Mouse (Mus musculus) natural killer cell, adult 2 months (primary cell): ENCODE data around the gene Ccdc175.
A peak's percentile ranks its signal among the peaks of the same experiment; 100 is the strongest.

Experiments used
- DNase-seq, 2 experiments: peaks; one replicate each; pipeline ENCODE4 v3.0.0; 2022; ENCODE audit warnings: low spot score in 2 of 2

Ccdc175 gene

DNA sequence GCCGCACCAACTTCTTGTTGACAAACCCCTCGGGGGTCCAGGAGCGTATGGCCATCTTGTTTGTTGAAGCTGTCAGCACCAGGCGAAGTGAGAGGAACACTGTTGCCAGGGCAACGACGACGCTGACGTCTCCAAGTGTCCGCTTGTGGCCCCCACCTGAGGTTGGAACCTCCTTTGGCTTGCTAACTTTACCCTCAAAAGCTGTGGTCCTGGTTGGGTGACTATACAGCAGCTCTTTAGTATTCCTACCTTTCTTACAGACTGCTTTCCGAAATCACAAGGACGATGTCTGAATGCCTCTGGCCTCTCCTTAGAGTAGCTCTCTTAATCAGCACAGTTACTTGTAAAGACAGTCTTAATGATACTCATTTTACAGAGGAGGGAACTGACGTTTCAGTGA, at the start of gene Ccdc175:
Gene Ccdc175 (minus strand): TSS at position 101 of the 400 bp plus-strand sequence.
- no peak for DNase-seq

GRCm38 (mm10) chr12:72234151-72234550, 49.3 kb upstream of the Ccdc175 start:
- DNase-seq = no peak

DNA sequence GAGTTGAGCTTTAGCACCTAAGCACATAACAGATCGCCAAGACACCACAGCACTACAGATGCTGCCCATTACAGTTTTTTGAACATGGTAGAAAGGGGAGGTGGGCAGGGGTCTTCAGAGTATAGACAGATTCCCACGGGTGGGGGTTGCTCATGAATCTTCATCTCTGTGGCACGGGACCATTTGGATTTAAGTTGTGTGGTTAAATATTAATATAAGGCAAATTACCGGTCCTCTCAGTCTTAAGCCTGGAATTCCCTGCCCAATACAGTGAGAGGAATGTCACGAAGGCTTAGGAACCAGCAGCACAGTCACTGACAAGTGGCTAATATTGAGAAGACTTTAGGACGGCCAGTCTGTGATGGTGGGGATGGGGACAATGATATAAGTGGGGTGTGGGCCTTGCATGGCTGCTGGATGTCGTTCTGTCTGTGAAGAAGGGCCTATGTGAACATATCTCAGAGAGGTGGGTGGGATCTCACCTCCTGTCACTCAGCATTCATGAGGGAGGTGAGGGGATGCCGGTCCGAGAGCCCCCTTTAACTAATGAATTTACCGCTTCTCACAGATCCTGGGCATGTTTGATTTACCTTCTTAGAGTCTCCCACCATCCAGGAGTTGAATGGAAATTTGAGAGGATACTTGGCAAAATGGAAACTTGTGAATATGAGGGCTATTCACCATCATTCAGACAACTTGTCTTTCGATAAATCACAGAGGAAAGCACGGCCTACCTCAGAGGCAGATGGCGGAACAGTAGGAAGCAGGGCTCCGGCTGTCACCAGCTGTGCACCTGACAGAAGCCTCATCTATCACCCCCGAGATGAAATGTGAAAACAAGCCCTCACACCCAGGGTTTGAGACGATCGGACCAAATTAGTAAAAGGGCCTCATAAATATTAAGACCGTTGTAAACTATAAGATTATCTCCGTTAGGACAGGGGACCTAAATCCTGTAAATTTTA, 48.3 kb upstream of the Ccdc175 start:
- no peak for DNase-seq

DNA sequence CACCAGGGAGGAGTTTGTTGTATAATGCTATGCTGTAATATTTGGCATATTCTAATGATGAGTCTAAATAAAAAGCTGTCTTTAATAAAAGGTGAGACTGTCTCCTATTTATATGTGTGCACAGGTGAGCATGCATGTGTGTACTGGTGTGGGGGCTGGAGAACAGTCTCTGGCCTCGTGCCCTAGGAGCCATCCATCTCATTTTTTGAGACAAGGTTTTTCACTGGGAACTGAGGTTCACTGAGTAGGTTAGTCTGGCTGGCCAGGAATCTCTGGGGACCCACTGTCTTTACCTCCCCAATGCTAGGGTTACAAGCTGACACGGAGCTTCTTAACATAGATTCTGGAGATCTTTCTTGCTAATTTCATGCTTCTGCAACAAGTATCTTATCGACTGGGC, 47.3 kb upstream of the Ccdc175 start:
- no peak for DNase-seq

GRCm38 (mm10) chr12:72229451-72230196, 44.8 kb upstream of the Ccdc175 start:
- DNase-seq = no peak

GRCm38 (mm10) chr12:72227731-72228130, 42.9 kb upstream of the Ccdc175 start:
- no peak for DNase-seq

DNA sequence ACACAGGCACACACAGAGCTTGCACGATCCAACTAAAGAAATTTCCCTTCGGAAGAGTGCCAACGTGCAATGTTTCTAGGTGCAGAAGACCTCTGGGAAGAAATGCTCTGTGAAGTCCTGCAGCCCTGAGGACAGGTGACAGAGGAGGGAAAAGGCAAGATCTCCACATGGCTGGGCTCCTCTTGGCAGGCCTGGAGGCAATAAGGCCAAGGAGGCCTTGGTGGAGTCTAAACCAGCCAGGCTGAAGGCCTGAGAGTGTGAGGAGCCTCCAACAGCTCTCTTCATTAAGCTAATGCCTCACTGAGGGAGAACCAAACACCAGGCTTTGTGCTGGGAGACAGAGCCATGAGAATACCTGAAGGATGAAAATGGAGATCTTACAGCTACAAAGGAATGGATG, 40.5 kb upstream of the Ccdc175 start:
- DNase-seq = no peak

DNA sequence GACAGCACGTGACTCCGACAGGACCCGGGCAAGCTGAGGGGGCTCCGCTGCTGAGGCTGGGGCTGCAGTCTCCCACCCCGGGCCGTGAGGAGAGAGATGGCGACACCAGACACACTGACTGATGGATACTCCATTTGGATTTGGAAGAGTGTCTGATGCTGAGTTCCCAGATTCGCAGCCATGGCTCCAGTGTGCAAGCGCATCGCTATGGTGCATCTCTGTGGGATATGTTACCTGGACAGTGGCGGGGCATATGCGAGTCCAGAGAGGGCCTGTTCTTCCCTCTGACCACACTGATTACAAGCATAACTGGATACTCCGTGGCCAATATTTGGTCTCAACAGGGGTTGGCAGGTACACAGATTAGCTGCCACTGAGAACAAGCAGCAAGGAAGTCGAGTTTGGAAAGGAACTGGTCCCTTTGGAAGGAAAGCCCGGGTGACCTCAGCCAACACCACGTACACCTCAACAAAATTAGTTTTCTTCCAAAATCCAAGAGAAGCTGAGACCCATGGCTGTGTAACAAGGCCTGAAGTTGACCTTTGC, 38.8 kb upstream of the Ccdc175 start:
- no peak for DNase-seq

- DNase-seq = no peak
These were observed 28.7 kb upstream of the Ccdc175 start for GRCm38 (mm10) chr12:72213554-72213953.

- no peak for DNase-seq
These were observed 16.0 kb upstream of the Ccdc175 start for GRCm38 (mm10) chr12:72200828-72201227.

- no peak for DNase-seq
These were observed 13.2 kb upstream of the Ccdc175 start for GRCm38 (mm10) chr12:72197925-72198486.

DNA sequence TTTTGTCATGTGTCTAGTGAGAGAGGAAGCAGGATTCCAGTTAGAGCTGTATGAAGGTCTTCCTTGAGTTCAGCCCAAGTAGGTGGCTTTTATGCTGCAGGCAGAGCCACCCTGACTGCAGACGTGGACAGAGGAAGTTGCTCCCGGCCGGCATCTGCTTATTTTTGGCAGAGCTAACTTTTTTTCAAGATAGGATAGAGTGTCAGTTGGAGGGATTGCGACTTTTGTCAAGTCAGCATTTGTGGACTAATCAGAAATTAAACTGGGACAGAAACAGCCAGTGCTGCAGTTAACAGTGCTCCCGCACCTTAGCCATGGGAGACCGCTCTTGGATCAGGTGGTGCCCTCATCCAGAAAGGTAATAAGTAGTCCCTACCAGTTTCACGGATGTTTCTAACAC, 12.6 kb upstream of the Ccdc175 start:
- no peak for DNase-seq

GRCm38 (mm10) chr12:72179561-72179960, 5.3 kb downstream of the Ccdc175 start:
- DNase-seq = no peak

DNA sequence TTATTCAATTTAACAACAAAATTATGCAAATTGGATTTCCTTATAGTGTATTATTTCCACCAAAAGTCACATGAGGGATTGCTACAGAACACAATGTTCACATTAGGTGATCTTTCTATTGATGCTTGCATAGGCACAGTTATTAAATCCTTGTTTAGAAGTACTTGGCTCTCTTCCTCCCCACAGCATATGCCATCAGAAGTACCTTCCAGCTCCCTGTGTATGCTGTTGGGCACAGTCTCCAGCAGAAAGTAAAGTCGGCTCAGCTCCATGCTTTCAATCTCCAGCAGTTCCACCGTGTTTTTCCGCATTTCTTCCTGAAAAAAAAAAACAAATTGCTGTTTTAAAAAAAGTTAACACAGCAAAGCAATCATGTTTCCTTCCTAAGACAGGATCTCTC, 6.5 kb downstream of the Ccdc175 start:
- no peak for DNase-seq

- DNase-seq = no peak
These were observed 26.4 kb downstream of the Ccdc175 start for GRCm38 (mm10) chr12:72158421-72158820.

DNA sequence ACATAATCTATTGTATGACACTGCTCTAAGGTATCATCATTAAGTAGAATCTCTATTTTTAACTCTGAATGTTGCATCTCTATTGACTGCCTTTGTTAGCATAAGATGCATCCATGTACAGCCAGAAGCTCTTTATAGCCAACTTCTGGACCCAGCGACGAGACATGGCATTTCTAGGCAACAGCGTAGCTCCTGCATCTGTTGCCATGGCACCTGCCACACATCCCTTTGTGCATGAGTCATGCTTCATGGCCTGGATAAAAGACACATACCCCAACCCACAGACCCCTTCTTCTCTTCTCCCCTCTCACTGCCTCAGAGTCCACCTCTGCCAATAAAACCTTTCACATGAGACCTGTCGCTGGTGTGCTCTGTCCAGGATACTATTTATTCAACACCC, 34.0 kb downstream of the Ccdc175 start:
- no peak for DNase-seq

- DNase-seq = no peak
These were observed 55.6 kb downstream of the Ccdc175 start for GRCm38 (mm10) chr12:72129203-72129602.

- DNase-seq = no peak
These were observed 69.0 kb downstream of the Ccdc175 start for GRCm38 (mm10) chr12:72115686-72116345.

DNA sequence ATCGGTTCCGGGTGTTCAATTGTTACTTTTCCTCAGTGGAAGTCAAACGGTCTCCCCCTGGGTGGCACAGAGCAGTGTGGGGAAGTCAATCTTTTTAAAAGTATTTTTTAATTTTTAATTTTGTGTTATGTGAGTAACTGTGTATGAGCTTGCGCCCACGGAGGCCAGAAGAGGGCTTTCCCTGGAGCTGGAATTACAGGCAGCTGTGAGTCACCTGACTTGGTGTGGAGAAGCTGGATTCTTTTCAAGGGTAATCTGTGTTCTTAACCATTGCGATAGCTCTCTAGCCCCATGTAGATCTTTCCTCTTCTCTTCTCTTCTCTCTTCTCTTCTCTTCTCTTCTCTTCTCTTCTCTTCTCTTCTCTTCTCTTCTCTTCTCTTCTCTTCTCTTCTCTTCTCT, 69.7 kb downstream of the Ccdc175 start:
- DNase-seq = no peak

GRCm38 (mm10) chr12:72104525-72105281, 80.1 kb downstream of the Ccdc175 start:
- DNase-seq = peak; percentile 22 to 34

DNA sequence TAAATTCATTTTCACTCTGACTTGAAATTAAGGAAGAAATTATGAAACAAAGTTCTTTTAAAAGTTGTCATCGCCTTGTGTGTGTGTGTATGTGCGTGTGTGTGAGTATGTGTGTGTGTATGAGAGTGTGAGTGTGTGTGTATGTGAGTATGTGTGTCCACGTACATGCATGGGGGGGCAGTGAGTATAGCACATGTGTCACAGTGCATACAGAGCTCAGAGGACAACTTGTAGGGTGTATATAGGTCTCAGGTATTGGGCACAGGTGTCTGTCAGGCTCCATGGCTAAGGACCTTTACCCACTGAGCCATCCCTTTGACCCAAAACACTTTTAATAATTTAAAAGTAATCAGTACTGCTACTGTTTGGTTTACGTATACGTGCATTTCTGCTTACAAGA, 80.8 kb downstream of the Ccdc175 start:
- DNase-seq = no peak
